Mouse (Mus musculus) erythroblast, embryonic 14.5 days (primary cell): Measurements from ENCODE around the gene A930033H14Rik.

Experiments
- GATA1 ChIP-seq: IDR thresholded peaks from 2 replicates; pipeline ENCODE4 v1.6.1; 2012; ENCODE audit warnings: low read length, inconsistent platforms, mixed read lengths
- TAL1 ChIP-seq: IDR thresholded peaks from 3 replicates; pipeline ENCODE4 v1.6.1; 2012; ENCODE audit warnings: low read length, inconsistent platforms, mixed read lengths

DNA sequence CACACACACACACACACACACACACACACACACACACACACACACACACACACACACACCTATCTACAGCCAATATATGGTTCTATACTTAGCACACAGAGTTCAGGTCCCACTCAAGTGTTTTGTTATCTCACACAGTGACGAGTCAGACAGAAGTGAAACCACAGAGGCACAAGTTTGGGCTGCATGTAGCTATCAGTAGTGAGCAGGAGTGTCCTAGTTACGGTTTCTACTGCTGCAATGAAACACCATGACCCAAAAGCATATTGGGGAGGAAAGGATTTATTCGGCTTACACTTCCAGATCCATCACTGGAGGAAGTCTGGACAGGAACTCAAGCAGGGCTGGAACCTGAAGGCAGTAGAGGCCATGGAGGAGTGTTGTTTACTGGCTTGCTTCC, 9.1 kb upstream of the A930033H14Rik start:
- no peak for TF ChIP-seq GATA1
- TF ChIP-seq TAL1, result no peak
